In the genomic region with DNA sequence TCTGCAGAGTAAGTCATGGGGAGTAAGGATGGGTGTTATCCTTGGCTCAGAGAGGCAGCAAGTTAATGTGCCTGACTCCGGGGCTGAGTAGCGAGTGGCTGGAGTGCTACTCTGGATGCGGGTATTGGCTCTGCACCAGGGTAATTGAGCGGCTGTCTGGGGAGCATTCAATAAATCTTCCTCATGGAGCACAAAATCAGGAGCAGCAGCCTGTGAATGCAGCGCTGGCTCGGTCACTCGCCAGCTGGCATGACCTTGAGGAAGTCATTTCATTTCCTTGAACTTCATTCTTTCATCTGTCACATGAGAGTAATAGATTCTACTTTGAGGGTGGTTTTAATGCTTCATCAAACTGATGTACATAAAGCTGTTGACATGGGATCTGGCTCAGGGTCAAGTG, we compare ENCODE assay signal across 28 mouse cellular contexts. TPM values are rescaled to one million over a fixed set of nuclear protein-coding genes. Genes with fewer than 3 reads are reported as not detected.
DNase-seq lines count a peak whose midpoint lies in the region; ATAC-seq and TF ChIP-seq lines count a peak whose summit lies in the region.
"Had no signal": no experiment of that assay in that cellular context is flagged by ENCODE, and none has a peak within 500 bp of the region (broad histone marks: within the 10 kb centered on the region; RNA-seq: fewer than 3 reads in every experiment).

No protein-coding gene starts in this region.

- no peak overlapping the region for H3K27ac ChIP-seq in hindbrain, postnatal 0 days
- H3K27ac ChIP-seq in hindbrain, embryonic 12.5 days = no peak overlapping the region
- no peak overlapping the region for H3K27ac ChIP-seq in neural tube, embryonic 15.5 days (replicated peaks)
- H3K27ac ChIP-seq: embryonic facial prominence, embryonic 12.5 days; forebrain, embryonic 15.5 days; heart, embryonic 15.5 days; hindbrain, embryonic 10.5 days; layer of hippocampus, adult 2 months; limb, embryonic 15.5 days; liver, embryonic 15.5 days; midbrain, embryonic 13.5 days; stomach, postnatal 0 days had no signal

- DNase-seq in hindbrain, postnatal 0 days (ENCODE audit: low spot score) = peak; percentile 53
- no peak for DNase-seq in neural tube, embryonic 10.5 days (ENCODE audit: extremely low spot score, low spot score)
- DNase-seq in adrenal gland, postnatal 14 days = peak; percentile 78
- DNase-seq in heart, postnatal 25 days (ENCODE audit: low spot score) = no peak
- no peak for DNase-seq in heart, postnatal 10 days
- DNase-seq: B cell, adult 2 months; cerebellum, adult 9-11 months; gastrocnemius, postnatal 36 days; layer of hippocampus, postnatal 36 days; retina, postnatal 1 day had no signal

- 0 out of 2 replicates have a peak, but pooled peaks cover 2% of the 10 kb centered on the region for H3K9me3 ChIP-seq in hindbrain, postnatal 0 days (ENCODE audit: low read length)
- H3K9me3 ChIP-seq in hindbrain, embryonic 12.5 days (replicated peaks) = peaks cover 11% of the 10 kb centered on the region
- peaks cover 11% of the 10 kb centered on the region; the same call in 1 of the 2 replicates for H3K9me3 ChIP-seq in neural tube, embryonic 15.5 days (replicated peaks)
- H3K9me3 ChIP-seq: forebrain, embryonic 15.5 days; limb, embryonic 15.5 days; liver, embryonic 15.5 days had no signal

- no peak for TF ChIP-seq CTCF in hindbrain, postnatal 0 days (IDR thresholded peaks at IDR 0.05; ENCODE audit: low read depth)

- no peak overlapping the region for H3K4me2 ChIP-seq in hindbrain, postnatal 0 days (ENCODE audit: low read depth, low read length)
- H3K4me2 ChIP-seq in hindbrain, embryonic 12.5 days (replicated peaks) = no peak overlapping the region
- no peak overlapping the region for H3K4me2 ChIP-seq in neural tube, embryonic 15.5 days
- H3K4me2 ChIP-seq: embryonic facial prominence, embryonic 12.5 days; forebrain, embryonic 15.5 days; heart, embryonic 15.5 days; limb, embryonic 15.5 days; liver, embryonic 15.5 days; midbrain, embryonic 13.5 days had no signal

- no peaks in the 10 kb centered on the region for H3K27me3 ChIP-seq in hindbrain, postnatal 0 days (ENCODE audit: insufficient read depth, low read length)
- no peaks in the 10 kb centered on the region for H3K27me3 ChIP-seq in hindbrain, embryonic 12.5 days
- no peaks in the 10 kb centered on the region for H3K27me3 ChIP-seq in neural tube, embryonic 15.5 days (replicated peaks)
- H3K27me3 ChIP-seq: embryonic facial prominence, embryonic 12.5 days; forebrain, embryonic 15.5 days; heart, embryonic 15.5 days; limb, embryonic 15.5 days; liver, embryonic 15.5 days; midbrain, embryonic 13.5 days had no signal

- ATAC-seq in hindbrain, postnatal 0 days = no peak
- ATAC-seq in hindbrain, embryonic 12.5 days (ENCODE audit: low FRiP score) = no peak
- peak; percentile 22; the same call in 1 of the 2 replicates for ATAC-seq in neural tube, embryonic 15.5 days (ENCODE audit: low FRiP score)
- ATAC-seq: forebrain, embryonic 15.5 days; intestine, embryonic 16.5 days; lung, postnatal 0 days; midbrain, embryonic 13.5 days had no signal

- no peak overlapping the region for H3K9ac ChIP-seq in hindbrain, postnatal 0 days (replicated peaks; ENCODE audit: low read length)
- no peak overlapping the region for H3K9ac ChIP-seq in hindbrain, embryonic 12.5 days
- no peak overlapping the region for H3K9ac ChIP-seq in neural tube, embryonic 15.5 days (replicated peaks)
- H3K9ac ChIP-seq: embryonic facial prominence, embryonic 12.5 days; forebrain, embryonic 15.5 days; heart, embryonic 15.5 days; limb, embryonic 15.5 days; liver, embryonic 15.5 days; midbrain, embryonic 13.5 days had no signal

- intact Hi-C loops in heart, postnatal 25 days (cut with DNase I) = no loop called here
- intact Hi-C loops in heart, postnatal 10 days (cut with DNase I) = no loop called here

- 62% methylated on average over 7 of the region's 7 CpGs for WGBS in hindbrain, postnatal 0 days
- 93% methylated on average over 7 of the region's 7 CpGs for WGBS in hindbrain, embryonic 12.5 days
- WGBS in neural tube, embryonic 15.5 days = 52% methylated on average over 7 of the region's 7 CpGs

- H3K36me3 ChIP-seq in hindbrain, postnatal 0 days (ENCODE audit: insufficient read depth, low read length) = peaks cover 35% of the 10 kb centered on the region
- H3K36me3 ChIP-seq in hindbrain, embryonic 12.5 days = peaks cover 63% of the 10 kb centered on the region
- peaks cover 53% of the 10 kb centered on the region for H3K36me3 ChIP-seq in neural tube, embryonic 15.5 days

- no peak overlapping the region for H3K4me3 ChIP-seq in hindbrain, postnatal 0 days (ENCODE audit: low read length)
- H3K4me3 ChIP-seq in hindbrain, embryonic 12.5 days = no peak overlapping the region
- H3K4me3 ChIP-seq in neural tube, embryonic 15.5 days (replicated peaks) = no peak overlapping the region
- H3K4me3 ChIP-seq: embryonic facial prominence, embryonic 12.5 days; forebrain, embryonic 15.5 days; heart, embryonic 15.5 days; hindbrain, embryonic 10.5 days; layer of hippocampus, adult 2 months; limb, embryonic 15.5 days; liver, embryonic 15.5 days; midbrain, embryonic 13.5 days; myocyte had no signal

- H3K4me1 ChIP-seq in hindbrain, postnatal 0 days (ENCODE audit: insufficient read depth, low read length) = peaks cover 10% of the 10 kb centered on the region
- H3K4me1 ChIP-seq in hindbrain, embryonic 12.5 days = peaks cover 8% of the 10 kb centered on the region
- H3K4me1 ChIP-seq in neural tube, embryonic 15.5 days = peaks cover 29% of the 10 kb centered on the region

RNA-seq across cellular contexts. Expression of a gene that starts 3.2 kb away (rescaled TPM):
- total RNA-seq in hindbrain, postnatal 0 days (2014; rRNA removed) = 118 and 134 TPM in 2 replicates
- 102 and 116 TPM in 2 replicates for polyA plus RNA-seq in hindbrain, postnatal 0 days (2015; fragmentation: Nextera tagmentation; extraction: Ambion mirVana)
- polyA plus RNA-seq in hindbrain, embryonic 12.5 days (2016; fragmentation: Nextera tagmentation; extraction: Ambion mirVana) = 48.9 and 53.3 TPM in 2 replicates
- 88.8 and 92.2 TPM in 2 replicates for polyA plus RNA-seq in neural tube, embryonic 15.5 days (2015; fragmentation: Nextera tagmentation; extraction: Ambion mirVana)
- total RNA-seq in adrenal gland, postnatal 14 days (2021) = 85.2 and 89.0 TPM in 2 replicates
- 10 to 100 TPM; 34.7 to 34.8 TPM for total RNA-seq in heart, postnatal 25 days (2021)
- total RNA-seq in heart, postnatal 10 days (2021) = 10 to 100 TPM; 56.4 to 56.8 TPM

RNA-seq across cellular contexts. Expression of a gene that starts 14.6 kb away (rescaled TPM):
- total RNA-seq in hindbrain, postnatal 0 days (2014; rRNA removed) = 29.5 and 30.9 TPM in 2 replicates
- polyA plus RNA-seq in hindbrain, postnatal 0 days (2015; fragmentation: Nextera tagmentation; extraction: Ambion mirVana) = 37.2 and 38.0 TPM in 2 replicates
- polyA plus RNA-seq in hindbrain, embryonic 12.5 days (2016; fragmentation: Nextera tagmentation; extraction: Ambion mirVana) = 5.1 and 7.2 TPM in 2 replicates
- polyA plus RNA-seq in neural tube, embryonic 15.5 days (2015; fragmentation: Nextera tagmentation; extraction: Ambion mirVana) = 22.2 and 25.3 TPM in 2 replicates
- total RNA-seq in adrenal gland, postnatal 14 days (2021) = 10.0 and 13.8 TPM in 2 replicates
- 10 to 100 TPM; 14.4 to 21.9 TPM for total RNA-seq in heart, postnatal 25 days (2021)
- total RNA-seq in heart, postnatal 10 days (2021) = 10 to 100 TPM; 17.1 to 18.9 TPM

RNA-seq across cellular contexts. Expression of a gene that starts 27.0 kb away (rescaled TPM):
- not detected in 2 replicates for total RNA-seq in hindbrain, postnatal 0 days (2014; rRNA removed)
- not detected in 2 replicates for polyA plus RNA-seq in hindbrain, postnatal 0 days (2015; fragmentation: Nextera tagmentation; extraction: Ambion mirVana)
- not detected in 2 replicates for polyA plus RNA-seq in hindbrain, embryonic 12.5 days (2016; fragmentation: Nextera tagmentation; extraction: Ambion mirVana)
- not detected in 2 replicates for polyA plus RNA-seq in neural tube, embryonic 15.5 days (2015; fragmentation: Nextera tagmentation; extraction: Ambion mirVana)
- not detected in 2 replicates for total RNA-seq in adrenal gland, postnatal 14 days (2021)
- total RNA-seq in heart, postnatal 25 days (2021) = not detected
- total RNA-seq in heart, postnatal 10 days (2021) = not detected
- total RNA-seq: gastrocnemius, postnatal 36 days; heart, adult 8-10 months; layer of hippocampus, adult 2 months; layer of hippocampus, postnatal 36 days; left cerebral cortex, postnatal 25 days; megakaryocyte, adult 5-6 weeks; neutrophil, adult 5-6 weeks had no signal
- polyA plus RNA-seq: embryonic facial prominence, embryonic 12.5 days; forebrain, embryonic 15.5 days; heart, embryonic 15.5 days; hindbrain, embryonic 10.5 days; intestine, embryonic 16.5 days; limb, embryonic 15.5 days; liver, embryonic 15.5 days; lung, postnatal 0 days; midbrain, embryonic 13.5 days; myocyte; stomach, postnatal 0 days had no signal

RNA-seq across cellular contexts. Expression of a gene that starts 39.7 kb away (rescaled TPM):
- 34.4 and 36.9 TPM in 2 replicates for total RNA-seq in hindbrain, postnatal 0 days (2014; rRNA removed)
- polyA plus RNA-seq in hindbrain, postnatal 0 days (2015; fragmentation: Nextera tagmentation; extraction: Ambion mirVana) = 9.6 and 10.8 TPM in 2 replicates
- 1.2 and 5.7 TPM in 2 replicates for polyA plus RNA-seq in hindbrain, embryonic 12.5 days (2016; fragmentation: Nextera tagmentation; extraction: Ambion mirVana)
- polyA plus RNA-seq in neural tube, embryonic 15.5 days (2015; fragmentation: Nextera tagmentation; extraction: Ambion mirVana) = 4.5 and 5.8 TPM in 2 replicates
- 0.82 and 5.9 TPM in 2 replicates for total RNA-seq in adrenal gland, postnatal 14 days (2021)
- 1 to 10 TPM; 1.4 to 2.5 TPM for total RNA-seq in heart, postnatal 25 days (2021)
- total RNA-seq in heart, postnatal 10 days (2021) = 1 to 10 TPM; 5.5 to 7.4 TPM
- total RNA-seq: megakaryocyte, adult 5-6 weeks; neutrophil, adult 5-6 weeks had no signal

RNA-seq across cellular contexts. Expression of a gene that starts 43.7 kb away (rescaled TPM):
- total RNA-seq in hindbrain, postnatal 0 days (2014; rRNA removed) = 165 and 315 TPM in 2 replicates
- 108 and 113 TPM in 2 replicates for polyA plus RNA-seq in hindbrain, postnatal 0 days (2015; fragmentation: Nextera tagmentation; extraction: Ambion mirVana)
- polyA plus RNA-seq in hindbrain, embryonic 12.5 days (2016; fragmentation: Nextera tagmentation; extraction: Ambion mirVana) = 65.1 and 71.5 TPM in 2 replicates
- polyA plus RNA-seq in neural tube, embryonic 15.5 days (2015; fragmentation: Nextera tagmentation; extraction: Ambion mirVana) = 86.8 and 92.7 TPM in 2 replicates
- 31.2 and 34.2 TPM in 2 replicates for total RNA-seq in adrenal gland, postnatal 14 days (2021)
- 10 to 100 TPM; 22.2 to 26.8 TPM for total RNA-seq in heart, postnatal 25 days (2021)
- total RNA-seq in heart, postnatal 10 days (2021) = 10 to 100 TPM; 21.3 to 25.1 TPM

Comparison
In these comparisons a context has a peak if more than half of its experiments do, and no peak if none do; other contexts are left out.
1. DNase-seq: peak in hindbrain, postnatal 0 days (single experiment) and adrenal gland, postnatal 14 days (single experiment); none in neural tube, embryonic 10.5 days (single experiment), heart, postnatal 25 days (single experiment) and heart, postnatal 10 days (0 of 2).